Mouse (Mus musculus) testis, adult 2 months (tissue): ENCODE results near the gene Togaram2.

Experiments
- CTCF ChIP-seq: fragments of 200-500 bp; IDR thresholded peaks from 2 replicates; pipeline ENCODE4 v1.5.1; 2012; ENCODE audit warnings: low read depth, mild to moderate bottlenecking, inconsistent platforms, low read length, moderate library complexity; ENCODE audit not compliant: control insufficient read depth, insufficient read depth, insufficient replicate concordance
- POLR2A ChIP-seq: fragments of 200-500 bp; IDR thresholded peaks from 2 replicates; pipeline ENCODE4 v1.6.1; 2012; ENCODE audit warnings: low read depth, mild to moderate bottlenecking, inconsistent platforms, low read length, moderate library complexity; ENCODE audit not compliant: control insufficient read depth

DNA sequence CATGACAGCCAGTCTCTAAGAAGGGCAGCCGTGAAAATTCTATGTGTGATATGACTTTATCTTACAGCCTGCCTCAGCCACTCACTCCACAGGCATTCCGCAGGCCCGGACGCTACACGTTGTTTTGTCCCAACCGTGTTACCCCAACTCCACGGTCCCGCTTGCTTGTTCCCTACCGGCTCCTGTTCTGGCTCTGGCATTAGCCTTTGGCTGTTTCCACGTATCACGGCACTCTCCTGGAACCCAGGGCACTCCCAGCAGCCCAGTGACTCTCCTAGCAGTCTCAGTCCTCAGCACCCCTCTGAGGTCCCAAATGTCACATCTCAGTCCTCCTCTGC is 25.5 kb downstream of the Togaram2 start:
- TF ChIP-seq CTCF (no peak), POLR2A (no peak)
